Mouse (Mus musculus) forebrain, embryonic 10.5 days (tissue): Measurements from ENCODE around the gene Rheb. TPM values are rescaled to one million over a fixed set of nuclear protein-coding genes. Genes with fewer than 3 reads are reported as not detected.
"Not testable (repeated sequence)": the region's sequence is repeated elsewhere in the genome, so short reads cannot be mapped to it uniquely, and the experiment has no call there.

Experiments
- DNase-seq: peaks from one replicate; pipeline ENCODE4 v3.0.0-alpha.2; 2017; ENCODE audit warnings: low spot score; ENCODE audit errors: extremely low spot score
- H3K27ac ChIP-seq: fragments of 300-500 bp; sonication (generic); 2 replicates; pipeline ENCODE4 v1.5.1; 2016; ENCODE audit warnings: mild to moderate bottlenecking
- H3K27me3 ChIP-seq: fragments of 300-500 bp; sonication (generic); 2 replicates; pipeline ENCODE4 v1.6.1; 2016; ENCODE audit warnings: mild to moderate bottlenecking; ENCODE audit not compliant: poor library complexity, severe bottlenecking
- H3K36me3 ChIP-seq: fragments of 300-500 bp; sonication (generic); replicated peaks from 2 replicates; pipeline ENCODE4 v1.6.1; 2016; ENCODE audit warnings: mild to moderate bottlenecking, moderate library complexity
- H3K4me1 ChIP-seq: fragments of 300-500 bp; sonication (generic); 2 replicates; pipeline ENCODE4 v1.6.1; 2016
- H3K4me3 ChIP-seq: fragments of 300-500 bp; sonication (generic); 2 replicates; pipeline ENCODE4 v1.5.1; 2016; ENCODE audit warnings: mild to moderate bottlenecking, moderate library complexity
- H3K9me3 ChIP-seq: fragments of 300-500 bp; sonication (generic); 2 replicates; pipeline ENCODE4 v1.6.1; 2016; ENCODE audit warnings: mild to moderate bottlenecking, moderate library complexity
- WGBS: fragments of 180-500 bp; shearing (Covaris S2); methylation state at CpG from one replicate; pipeline ENCODE4 v1.1.7; 2016; 5-methylcytosine and 5-hydroxymethylcytosine counted together
- polyA plus RNA-seq: library from polyadenylated mRNA; unstranded; fragments of >200 nt; fragmentation: Nextera tagmentation; extraction: Ambion mirVana; gene quantifications from 2 replicates; pipeline ENCODE4 v1.2.1, GENCODE M21; 2016

Rheb gene
- polyA plus RNA-seq, 1 experiment from 2014 or later = 164 TPM

DNA sequence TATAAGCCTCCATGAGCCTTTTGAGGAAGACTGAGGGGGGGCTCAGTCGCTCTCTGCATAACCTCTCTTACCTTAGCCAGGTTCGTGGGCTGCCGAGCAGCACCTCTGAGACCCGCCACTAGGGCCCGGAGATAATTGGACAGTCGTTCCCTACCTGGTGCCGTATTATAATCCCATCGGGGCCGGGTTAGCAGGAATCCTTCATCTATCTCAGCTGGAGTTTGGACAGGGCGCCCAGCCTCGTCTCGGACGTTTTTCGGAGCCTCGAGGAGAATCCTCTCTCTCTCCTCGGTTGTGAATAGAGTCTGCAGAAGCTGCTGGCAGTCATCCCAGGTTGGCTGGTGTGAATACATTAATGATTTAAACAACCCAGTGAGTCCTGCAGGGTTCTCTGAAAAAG, 67.9 kb downstream of the Rheb start:
- WGBS = 98% methylated on average over 16 of the region's 16 CpGs

DNA sequence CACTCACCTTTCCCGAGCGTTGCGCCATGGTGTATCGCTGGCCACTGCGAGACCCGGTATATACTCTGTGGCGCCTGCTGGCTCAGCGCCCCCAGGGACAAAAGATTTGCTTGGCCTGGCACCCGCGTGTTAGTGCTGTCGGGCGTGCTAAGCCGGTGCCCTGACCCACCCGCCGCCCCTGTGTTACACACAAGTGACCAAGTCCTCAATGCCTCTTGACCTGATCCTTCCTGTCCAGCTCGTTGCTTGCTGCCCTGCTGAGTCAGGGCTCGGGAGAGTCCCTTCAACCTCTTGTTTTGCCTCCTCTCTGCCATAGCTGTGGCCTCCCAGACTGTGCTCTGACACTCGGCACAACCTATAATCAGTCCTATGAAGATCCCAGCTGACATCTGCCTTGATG, 84.6 kb downstream of the Rheb start, which contains the start of gene Crygn:
Crygn (minus strand) TSS at position 193 of the 400 bp plus-strand sequence.
- DNase-seq = no peak
- H3K9me3 ChIP-seq = no peaks in the 10 kb centered on the region
- H3K4me1 ChIP-seq = peaks cover 15% of the 10 kb centered on the region
- no peak within 1 kb of the TSS for H3K4me3 ChIP-seq
- WGBS = 33% methylated on average over 18 of the region's 18 CpGs
- H3K27me3 ChIP-seq = peaks cover 18% of the 10 kb centered on the region
- no peaks in the 10 kb centered on the region for H3K36me3 ChIP-seq
- no peak within 1 kb of the TSS; the same call in 1 of the 2 replicates for H3K27ac ChIP-seq

More for the DNA sequence above, 67.9 kb downstream of the Rheb start:
- not testable (repeated sequence) for H3K36me3 ChIP-seq, DNase-seq, H3K4me3 ChIP-seq, H3K27ac ChIP-seq
- Histone ChIP-seq H3K27me3 (peaks cover 21% of the 10 kb centered on the region), H3K4me1 (peaks cover 11% of the 10 kb centered on the region), H3K9me3 (peaks cover 11% of the 10 kb centered on the region; the same call in 1 of the 2 replicates)

DNA sequence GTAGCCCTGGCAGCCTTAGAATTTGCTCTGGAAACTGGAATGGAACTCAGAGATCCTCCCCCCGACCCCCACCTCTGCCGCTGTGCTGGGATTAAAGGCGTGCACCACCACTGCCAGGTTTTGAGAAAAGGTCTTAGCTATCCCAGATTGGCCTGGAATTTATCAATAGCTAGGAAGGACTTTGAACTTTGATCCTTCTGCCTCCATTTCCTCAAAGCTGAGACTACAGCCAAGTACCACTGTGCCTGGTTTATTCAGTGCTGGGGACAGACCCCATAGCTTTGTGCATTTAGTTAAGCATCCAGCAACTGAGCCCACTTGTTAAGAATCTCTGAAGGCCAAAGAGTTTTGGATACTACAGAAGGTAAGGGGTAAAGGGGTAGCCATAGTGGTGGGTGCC, 85.5 kb downstream of the Rheb start:
- Histone ChIP-seq H3K9me3 (no peaks in the 10 kb centered on the region), H3K4me3 (no peak overlapping the region), H3K36me3 (no peaks in the 10 kb centered on the region), H3K27ac (no peak overlapping the region), H3K27me3 (peaks cover 21% of the 10 kb centered on the region), H3K4me1 (peaks cover 24% of the 10 kb centered on the region)
- no peak for DNase-seq
- WGBS = 57% methylated on average over 3 of the region's 3 CpGs

Other genes starting within 250 kb of the Rheb start
- 34.7 and 39.7 TPM in 2 replicates for gene Smarcd3, start 218.2 kb downstream of the Rheb start, polyA plus RNA-seq
- 26.1 and 27.0 TPM in 2 replicates for gene Nub1, start 157.1 kb downstream of the Rheb start, polyA plus RNA-seq
- gene Wdr86, start 111.9 kb downstream of the Rheb start, polyA plus RNA-seq = 22.5 and 24.5 TPM in 2 replicates
- 0.72 and 0.81 TPM in 2 replicates for gene Crygn, start 84.6 kb downstream of the Rheb start, polyA plus RNA-seq